ENCODE assay signal across 9 mouse cellular contexts in genomic region chr5:24983539-24983938, GRCm38 (mm10).
A peak's percentile ranks its signal among the peaks of the same experiment; 100 is the strongest.
DNase-seq lines count a peak whose midpoint lies in the region; ATAC-seq and TF ChIP-seq lines count a peak whose summit lies in the region.
"Had no signal": no experiment of that assay in that cellular context is flagged by ENCODE, and none has a peak within 500 bp of the region (broad histone marks: within the 10 kb centered on the region; RNA-seq: fewer than 3 reads in every experiment).

No protein-coding gene starts in this region.

- peak; percentile 36 to 43 for DNase-seq in frontal cortex, postnatal 10 days (ENCODE audit: low spot score in 2 of 2)
- DNase-seq in frontal cortex, postnatal 25 days (ENCODE audit: low spot score in 2 of 2), result no peak
- DNase-seq in 3T3-L1 (ENCODE audit: low read depth, low spot score), result peak; percentile 32
- DNase-seq in adrenal gland, postnatal 36 days, result peak; percentile 72 to 77
- DNase-seq in kidney, postnatal 0 days (ENCODE audit: low spot score), result peak; percentile 45
- peak; percentile 27 to 33 for DNase-seq in thymus, adult 18-20 months

- H3K9ac ChIP-seq in forebrain, embryonic 12.5 days, result no peak overlapping the region
- no peak overlapping the region for H3K9ac ChIP-seq in kidney, postnatal 0 days (ENCODE audit: low read depth, low read length)
- H3K9ac ChIP-seq: limb, embryonic 12.5 days had no signal

- no peaks in the 10 kb centered on the region for H3K36me3 ChIP-seq in forebrain, embryonic 12.5 days (replicated peaks)
- H3K36me3 ChIP-seq in kidney, postnatal 0 days (ENCODE audit: insufficient read depth, low read length), result no peaks in the 10 kb centered on the region
- H3K36me3 ChIP-seq: limb, embryonic 12.5 days had no signal

- peak; percentile 84 for TF ChIP-seq CTCF in kidney, postnatal 0 days (IDR thresholded peaks at IDR 0.05; ENCODE audit: low read depth)

- H3K4me3 ChIP-seq in forebrain, embryonic 12.5 days (replicated peaks), result no peak overlapping the region
- H3K4me3 ChIP-seq in kidney, postnatal 0 days (replicated peaks; ENCODE audit: low read depth, low read length), result no peak overlapping the region
- H3K4me3 ChIP-seq: limb, embryonic 12.5 days had no signal

- no peaks in the 10 kb centered on the region for H3K27me3 ChIP-seq in forebrain, embryonic 12.5 days
- H3K27me3 ChIP-seq in kidney, postnatal 0 days (ENCODE audit: insufficient read depth, low read length), result no peaks in the 10 kb centered on the region
- H3K27me3 ChIP-seq: limb, embryonic 12.5 days had no signal

- H3K4me2 ChIP-seq in forebrain, embryonic 12.5 days, result no peak overlapping the region
- no peak overlapping the region for H3K4me2 ChIP-seq in kidney, postnatal 0 days (ENCODE audit: low read length)
- H3K4me2 ChIP-seq: limb, embryonic 12.5 days had no signal

- H3K9me3 ChIP-seq in forebrain, embryonic 12.5 days, result no peaks in the 10 kb centered on the region
- H3K9me3 ChIP-seq in kidney, postnatal 0 days (replicated peaks; ENCODE audit: low read length), result no peaks in the 10 kb centered on the region
- H3K9me3 ChIP-seq: limb, embryonic 12.5 days had no signal

- ATAC-seq in forebrain, embryonic 12.5 days (ENCODE audit: low FRiP score), result peak; percentile 50; the same call in 1 of the 2 replicates
- ATAC-seq in kidney, postnatal 0 days (replicated peaks; ENCODE audit: low FRiP score, low read depth), result peak; percentile 42; the same call in 1 of the 2 replicates
- ATAC-seq in megakaryocyte progenitor cell, adult 5-6 weeks (replicated peaks; ENCODE audit: poor library complexity), result peak; percentile 82

- no peak overlapping the region for H3K27ac ChIP-seq in forebrain, embryonic 12.5 days
- no peak overlapping the region for H3K27ac ChIP-seq in kidney, postnatal 0 days
- H3K27ac ChIP-seq: limb, embryonic 12.5 days had no signal

- peaks cover 10% of the 10 kb centered on the region for H3K4me1 ChIP-seq in forebrain, embryonic 12.5 days
- peaks cover 18% of the 10 kb centered on the region for H3K4me1 ChIP-seq in kidney, postnatal 0 days (replicated peaks; ENCODE audit: insufficient read depth, low read length)

- 16% methylated on average over 3 of the region's 3 CpGs for WGBS in forebrain, embryonic 12.5 days
- 12% methylated on average over 3 of the region's 3 CpGs for WGBS in kidney, postnatal 0 days

Comparison
In these comparisons a context has a peak if more than half of its experiments do, and no peak if none do; other contexts are left out.
1. DNase-seq: peak in frontal cortex, postnatal 10 days (2 of 2), 3T3-L1 (single experiment), adrenal gland, postnatal 36 days (2 of 2), kidney, postnatal 0 days (single experiment) and thymus, adult 18-20 months (2 of 2); none in frontal cortex, postnatal 25 days (0 of 2).
2. Peak in every context shown above with its lines, with median percentiles within 50 percentile points of each other: ATAC-seq.